Mouse (Mus musculus) spleen, adult 12 weeks (tissue): Measurements from ENCODE around the gene Gm43517.

ENCODE experiments used
- DNase-seq: peaks from one replicate; pipeline ENCODE4 v3.0.0; 2022; ENCODE audit warnings: low spot score

Gm43517 gene

DNA sequence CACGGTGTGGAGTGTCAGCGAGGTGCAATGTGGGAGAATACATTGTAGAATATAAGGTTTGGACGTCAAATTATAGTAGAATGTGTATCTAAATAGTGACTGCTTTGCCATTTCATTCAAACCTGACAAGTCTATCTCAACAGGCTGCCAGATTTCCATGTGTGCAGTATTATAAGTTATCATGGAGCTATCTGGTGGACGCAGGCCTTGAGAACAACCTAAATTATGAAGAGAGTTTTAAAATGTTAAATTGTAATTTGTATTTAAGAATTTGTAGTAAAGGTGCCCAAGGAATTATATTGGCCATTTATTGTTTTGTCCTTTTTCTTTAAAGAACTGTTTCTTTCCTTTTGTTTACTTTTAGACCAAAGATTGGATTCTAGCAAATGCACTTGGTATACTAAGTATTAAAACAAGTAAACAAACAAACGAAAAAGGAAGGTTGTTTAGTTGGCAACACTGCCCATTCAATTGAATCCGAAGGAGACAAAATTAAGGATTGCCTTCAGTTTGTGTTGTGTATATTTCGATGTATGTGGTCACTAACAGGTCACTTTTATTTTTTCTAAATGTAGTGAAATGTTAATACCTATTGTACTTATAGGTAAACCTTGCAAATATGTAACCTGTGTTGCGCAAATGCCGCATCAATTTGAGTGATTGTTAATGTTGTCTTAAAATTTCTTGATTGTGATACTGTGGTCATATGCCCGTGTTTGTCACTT is 1.3 kb downstream of the Gm43517 start:
- DNase-seq = no peak

DNA sequence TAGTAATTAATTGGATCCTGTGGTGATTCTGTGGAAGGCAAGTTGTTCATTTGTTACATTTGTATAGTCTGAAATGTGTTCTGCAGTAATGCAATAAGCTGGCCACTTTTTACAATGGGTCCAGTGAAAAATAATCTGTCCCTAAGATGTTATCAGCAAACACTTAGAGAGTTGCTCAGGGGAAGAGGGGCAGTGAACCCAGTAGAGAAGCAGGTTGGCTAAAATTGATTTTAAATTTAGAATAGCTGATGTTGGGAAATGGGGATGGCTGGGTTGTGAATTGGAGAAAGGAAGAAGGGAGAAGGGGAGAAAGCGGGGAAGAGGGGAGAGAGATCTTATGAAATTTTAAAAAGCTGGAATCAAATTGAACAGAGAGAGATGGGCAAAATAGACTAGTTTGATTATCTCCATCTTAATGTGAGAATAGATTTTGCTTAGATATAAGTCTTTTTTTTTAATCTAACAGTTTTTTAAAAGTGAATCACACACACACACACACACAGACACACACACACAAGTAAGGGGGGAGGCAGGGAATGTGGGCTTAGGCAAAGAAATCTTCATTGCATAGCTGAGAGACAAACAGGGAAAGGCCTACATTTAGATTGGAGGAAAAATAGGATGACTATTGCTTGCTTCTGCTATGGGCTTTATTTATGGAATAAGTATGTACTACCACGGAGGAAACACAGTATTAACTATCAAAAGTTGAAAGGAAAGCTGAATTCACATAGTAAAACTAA is 3.1 kb downstream of the Gm43517 start:
- DNase-seq = no peak

DNA sequence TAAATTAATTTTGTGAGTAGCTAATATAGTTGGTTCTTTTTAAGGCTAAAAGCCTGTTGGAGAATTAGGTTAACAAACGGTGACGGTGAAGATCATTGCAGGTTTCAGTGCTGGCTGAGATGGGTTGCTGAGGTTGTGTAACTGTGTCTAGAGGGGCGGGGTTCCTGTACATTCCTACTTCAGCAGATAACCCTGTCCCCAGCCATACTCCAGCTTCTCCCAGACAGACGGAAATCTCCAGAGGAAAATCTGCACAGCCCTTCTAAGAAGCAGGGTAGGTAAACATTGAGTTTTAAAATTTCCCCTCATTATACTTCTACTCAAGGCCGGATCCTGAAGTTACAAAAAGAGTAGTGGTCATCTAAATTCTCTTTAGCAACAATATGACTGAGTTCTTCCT is 4.7 kb downstream of the Gm43517 start:
- DNase-seq = no peak

DNA sequence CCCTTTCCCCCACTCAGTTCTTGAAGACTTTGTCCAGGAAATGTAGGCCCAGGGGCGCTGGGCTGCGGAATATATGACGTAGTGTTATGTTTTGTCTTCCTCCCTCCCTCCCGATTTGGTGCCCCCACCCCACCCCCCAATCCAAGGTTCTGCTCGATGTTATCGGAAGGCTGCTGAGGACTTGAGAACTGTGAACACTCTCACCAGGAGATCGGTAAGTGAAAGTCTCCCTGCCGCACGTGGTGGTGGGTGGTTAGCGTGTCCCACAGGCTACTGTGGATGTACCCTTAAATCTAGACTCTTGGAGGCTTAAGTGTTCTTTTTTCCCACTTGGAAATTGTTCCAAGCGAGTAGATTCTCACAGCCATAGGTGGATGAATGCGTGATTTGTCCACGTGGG is 5.3 kb downstream of the Gm43517 start:
- DNase-seq = no peak

DNA sequence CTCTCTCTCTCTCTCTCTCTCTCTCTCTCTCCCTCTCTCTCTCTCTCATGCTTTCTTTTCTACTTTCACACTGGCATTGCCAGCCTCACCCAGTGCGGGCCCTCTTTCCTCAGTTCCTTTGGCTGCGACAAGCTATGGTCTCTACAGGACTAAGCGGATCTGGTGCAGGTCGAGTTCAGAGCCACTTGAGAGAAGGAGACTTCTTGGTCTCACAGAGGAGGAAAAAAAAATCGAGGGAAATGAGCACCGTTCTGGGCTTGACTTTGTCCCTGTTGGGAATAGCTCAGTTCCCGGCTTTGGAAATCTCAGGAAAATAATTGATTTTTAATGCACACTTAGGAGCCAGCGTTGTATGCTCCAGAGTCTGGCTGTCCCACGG is 5.9 kb downstream of the Gm43517 start:
- DNase-seq = no peak

DNA sequence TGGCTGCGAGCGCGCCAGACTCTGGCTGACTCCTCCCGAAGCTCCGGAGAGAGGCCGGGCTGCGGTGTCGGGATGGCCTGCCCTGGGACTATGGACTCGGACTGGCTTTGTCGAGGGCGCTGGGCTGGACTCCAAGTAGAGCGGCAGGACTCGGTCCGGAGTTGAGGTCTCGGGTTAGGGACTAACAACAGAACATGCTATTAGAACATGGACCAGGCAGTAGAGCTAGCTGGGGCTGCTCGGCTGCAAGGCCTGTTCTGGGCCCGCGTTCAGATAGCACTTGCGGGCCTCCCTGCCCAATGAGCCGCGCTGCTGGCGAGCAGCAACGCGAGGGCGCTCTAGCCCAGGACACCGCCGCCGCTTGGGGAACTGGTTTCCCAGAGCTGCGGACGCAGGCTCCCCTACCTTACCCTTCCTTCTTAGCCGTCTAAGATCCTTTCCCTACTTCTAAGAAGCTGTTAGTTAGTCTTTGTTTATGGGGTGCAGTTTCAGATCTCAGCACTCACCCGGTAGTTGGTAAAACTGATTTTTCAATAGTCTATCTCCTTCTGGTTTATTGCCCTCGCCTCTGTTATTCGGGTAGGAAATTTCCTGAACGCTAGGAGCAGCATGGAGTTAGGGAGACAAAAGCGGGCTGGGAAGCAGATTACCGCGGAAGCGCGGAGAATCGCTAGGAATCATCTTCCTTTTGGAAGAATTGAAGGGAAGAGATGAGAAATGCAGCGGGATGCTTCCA is 6.5 kb downstream of the Gm43517 start:
- no peak for DNase-seq

DNA sequence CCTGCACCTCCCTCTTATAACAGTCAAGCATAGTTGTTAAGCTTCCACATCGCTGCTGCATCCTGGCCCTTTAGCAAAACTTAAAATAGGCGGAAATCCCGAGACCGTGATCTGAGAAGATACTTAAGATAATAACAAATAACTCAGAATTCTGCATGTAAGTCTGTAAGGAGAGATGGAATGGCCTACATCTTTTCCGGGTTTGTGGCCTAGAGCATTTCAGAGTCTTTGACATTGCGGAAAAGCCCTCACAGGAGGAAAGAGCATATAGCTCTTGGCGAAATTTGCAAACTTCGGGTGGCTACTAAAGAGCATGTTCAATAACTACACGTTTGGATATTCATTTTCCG is 7.0 kb downstream of the Gm43517 start:
- no peak for DNase-seq

DNA sequence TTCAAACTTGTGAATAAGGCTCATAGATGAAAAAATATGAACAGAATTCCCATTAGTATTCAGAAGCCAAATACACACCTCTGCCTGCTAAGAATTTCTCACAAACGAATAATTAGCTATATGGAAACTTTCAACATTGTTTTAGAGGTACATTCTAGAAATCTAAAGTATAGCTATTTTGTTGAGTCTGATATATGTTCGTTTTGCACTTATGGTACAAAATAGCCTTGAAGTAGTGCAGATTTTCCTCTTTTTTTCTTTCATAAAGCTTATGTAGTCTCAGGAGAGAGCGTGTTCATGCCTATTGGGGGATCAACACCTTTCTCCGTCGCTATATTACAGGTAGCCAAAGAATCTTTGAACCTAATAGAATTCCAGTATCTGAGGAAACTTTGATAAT is 7.9 kb downstream of the Gm43517 start:
- no peak for DNase-seq

DNA sequence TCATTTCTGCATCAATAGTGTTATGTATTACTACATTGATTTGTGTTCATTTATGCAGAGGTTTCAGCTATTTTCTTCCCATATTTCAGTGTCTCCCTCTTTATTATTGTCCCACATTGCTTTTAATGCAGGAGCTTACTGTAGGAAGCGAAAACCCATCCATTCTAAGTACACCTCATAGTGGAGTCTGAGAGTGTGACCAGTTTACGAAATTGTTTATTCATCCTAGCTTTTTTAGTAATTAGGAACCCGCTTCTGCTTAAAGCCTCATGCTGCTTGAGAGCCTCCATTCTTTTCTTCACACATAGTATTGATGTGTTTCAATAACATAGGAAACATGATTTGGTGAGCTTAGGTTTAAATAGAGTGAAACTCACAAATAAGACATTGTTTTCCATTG is 8.7 kb downstream of the Gm43517 start:
- no peak for DNase-seq

DNA sequence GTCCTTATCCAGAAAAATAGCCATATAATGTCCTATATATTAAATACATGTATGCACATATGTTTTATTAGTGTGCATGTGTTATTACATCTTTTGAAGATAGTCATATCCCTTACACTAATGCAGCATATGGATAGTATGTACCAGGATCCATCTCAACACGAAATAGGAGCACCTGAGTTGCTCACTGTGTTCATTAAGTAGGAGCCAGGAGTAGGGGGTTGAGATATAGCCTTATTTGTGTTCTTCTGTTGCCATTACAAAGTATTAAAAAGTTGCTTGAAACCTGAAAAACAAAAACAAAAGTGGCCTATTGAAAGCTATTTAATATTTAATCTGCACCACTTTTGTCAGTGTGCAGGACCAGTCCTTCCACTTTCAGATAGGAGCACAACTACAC is 9.2 kb downstream of the Gm43517 start:
- no peak for DNase-seq

DNA sequence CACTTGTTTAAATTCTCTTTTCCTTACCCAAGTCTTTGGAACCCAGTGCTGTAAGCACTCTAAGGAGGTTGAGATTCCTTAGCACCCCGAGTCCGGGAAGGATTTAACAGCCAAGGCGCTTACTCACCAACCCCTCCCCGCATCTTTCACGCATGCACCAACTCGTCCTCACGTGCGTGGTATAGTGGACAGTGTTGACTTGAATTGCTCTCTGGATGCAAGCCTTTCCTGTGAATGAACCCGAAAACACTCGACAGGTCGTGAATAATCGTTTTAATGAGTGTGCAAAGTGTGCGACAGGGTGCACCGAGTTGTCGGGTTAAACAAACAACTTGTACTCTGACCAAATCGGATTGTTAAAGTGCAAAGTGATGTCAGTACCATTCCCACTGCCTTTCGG is 9.9 kb downstream of the Gm43517 start:
- DNase-seq = no peak

DNA sequence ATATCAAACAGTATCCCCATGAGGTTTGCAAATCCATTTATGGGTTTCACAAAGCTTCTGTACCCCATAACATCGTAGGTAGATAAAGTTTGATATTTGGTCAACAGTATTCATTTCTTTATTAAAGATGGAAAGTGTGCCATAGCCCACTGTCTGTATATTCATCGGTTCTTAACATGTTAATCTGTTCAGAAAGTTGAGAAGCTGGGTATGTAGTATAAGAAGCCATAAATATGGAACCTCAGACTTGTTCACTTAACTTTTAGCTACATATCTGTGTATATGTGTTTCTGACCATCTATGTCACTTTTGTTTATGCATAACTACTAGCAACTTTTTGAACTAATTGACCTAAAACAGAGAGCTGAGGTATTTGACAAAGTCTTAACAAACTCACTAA is 11.0 kb downstream of the Gm43517 start:
- DNase-seq = no peak

DNA sequence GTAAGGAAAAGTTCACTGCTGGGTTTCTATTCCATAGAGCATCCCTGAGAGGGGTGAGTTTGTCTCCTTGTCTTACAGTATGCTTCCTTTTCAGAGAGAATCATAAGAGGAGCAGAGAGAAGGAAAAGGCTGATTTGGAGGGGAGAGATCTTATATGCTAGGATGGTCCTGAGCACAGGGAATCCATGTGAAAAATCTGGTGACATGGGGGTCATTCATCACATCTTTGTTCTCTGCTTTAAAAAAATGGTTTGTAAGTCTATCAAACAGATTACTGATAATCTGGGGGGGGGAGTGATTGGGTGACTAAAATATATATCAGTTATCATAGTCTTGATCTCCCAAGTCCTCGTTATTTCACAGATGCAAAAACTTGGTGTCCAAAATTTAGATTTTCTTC is 11.8 kb downstream of the Gm43517 start:
- DNase-seq = no peak

DNA sequence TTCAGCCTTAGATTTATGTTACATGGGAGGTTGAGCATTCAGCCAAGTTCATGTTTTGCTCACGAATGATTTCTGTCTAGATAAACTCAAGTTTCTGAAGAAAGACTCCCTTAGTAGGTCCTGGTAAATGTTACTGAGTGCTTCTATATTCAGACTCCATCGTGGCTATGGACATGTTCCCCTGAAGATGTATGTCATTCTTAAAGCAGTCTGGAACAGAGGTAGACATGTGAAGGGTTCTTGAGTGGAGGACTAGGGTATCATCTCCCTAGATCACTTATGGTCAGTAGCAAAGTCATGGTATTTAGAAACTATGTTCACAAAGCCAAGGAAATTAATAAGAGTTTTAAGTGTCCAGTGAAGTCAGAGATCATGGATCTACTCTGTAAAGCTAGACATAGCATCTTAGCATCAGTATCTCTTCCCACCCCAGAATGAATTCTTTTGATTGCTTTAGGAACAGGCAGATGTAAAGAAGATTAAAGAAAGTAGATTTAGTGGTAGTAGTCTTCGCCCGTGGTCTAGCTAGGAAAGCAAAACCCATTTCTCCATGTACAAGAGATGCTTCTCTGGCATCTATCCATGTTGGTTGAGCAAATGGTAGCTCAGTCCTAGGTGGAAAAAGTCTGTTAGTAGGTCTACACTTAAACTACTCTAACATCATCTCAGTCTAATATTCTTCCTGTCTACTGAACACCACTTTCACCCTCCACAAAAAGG is 12.6 kb downstream of the Gm43517 start:
- DNase-seq = no peak

DNA sequence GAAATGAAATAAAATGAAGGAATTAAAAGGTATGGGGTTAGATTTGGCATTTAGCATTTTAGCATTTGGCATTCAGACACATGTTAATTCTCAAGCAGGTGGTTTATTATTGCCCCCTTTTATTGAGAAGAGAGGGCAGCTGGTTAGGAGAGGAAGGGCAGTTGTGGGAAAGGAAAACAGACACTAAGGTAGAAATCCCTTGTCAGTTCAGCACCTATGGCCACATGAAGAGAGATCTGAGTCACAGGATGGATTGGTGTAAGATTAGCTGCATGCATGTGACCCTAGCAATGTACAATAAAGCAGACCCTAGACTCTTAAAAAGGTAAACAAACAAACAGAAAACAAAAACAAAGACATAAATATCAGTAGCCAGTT is 13.2 kb downstream of the Gm43517 start:
- DNase-seq = no peak

DNA sequence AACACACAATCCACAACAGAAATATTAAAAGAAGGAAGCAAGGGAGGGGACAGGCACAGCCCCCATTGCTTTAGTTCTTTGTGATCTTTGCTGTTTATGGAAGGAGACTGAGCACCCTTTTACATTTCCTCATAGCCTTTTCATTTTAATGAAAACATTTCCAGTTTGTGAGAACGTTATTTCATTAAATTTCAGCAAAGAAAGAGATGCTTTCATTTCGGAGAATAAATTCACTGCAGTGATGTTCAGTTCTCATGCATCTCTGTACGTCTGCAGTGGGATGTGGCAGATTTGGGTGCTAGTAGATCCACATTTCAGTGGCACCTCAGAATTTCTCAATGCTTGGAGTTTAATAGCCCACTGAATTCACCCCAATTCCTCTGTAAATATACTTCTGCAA is 13.7 kb downstream of the Gm43517 start:
- DNase-seq = no peak

DNA sequence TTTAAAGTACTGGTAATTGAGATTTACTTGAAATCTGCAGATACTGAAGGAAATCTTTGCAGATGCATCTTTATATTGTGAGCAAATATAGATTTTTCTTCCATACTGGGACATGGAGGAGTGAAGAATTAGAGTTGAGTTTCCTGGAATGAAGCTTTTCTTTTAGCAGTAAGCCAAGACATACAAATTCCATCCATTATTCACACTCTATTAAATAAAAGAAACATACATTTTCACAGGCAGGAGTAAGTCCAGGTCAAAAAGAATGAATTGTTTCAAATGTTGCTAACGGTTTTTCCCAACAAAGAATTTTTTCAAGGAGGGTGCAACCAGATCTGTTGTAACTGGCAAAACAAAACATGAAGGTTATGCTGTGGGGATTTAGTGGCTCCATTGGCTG is 14.6 kb downstream of the Gm43517 start:
- no peak for DNase-seq

DNA sequence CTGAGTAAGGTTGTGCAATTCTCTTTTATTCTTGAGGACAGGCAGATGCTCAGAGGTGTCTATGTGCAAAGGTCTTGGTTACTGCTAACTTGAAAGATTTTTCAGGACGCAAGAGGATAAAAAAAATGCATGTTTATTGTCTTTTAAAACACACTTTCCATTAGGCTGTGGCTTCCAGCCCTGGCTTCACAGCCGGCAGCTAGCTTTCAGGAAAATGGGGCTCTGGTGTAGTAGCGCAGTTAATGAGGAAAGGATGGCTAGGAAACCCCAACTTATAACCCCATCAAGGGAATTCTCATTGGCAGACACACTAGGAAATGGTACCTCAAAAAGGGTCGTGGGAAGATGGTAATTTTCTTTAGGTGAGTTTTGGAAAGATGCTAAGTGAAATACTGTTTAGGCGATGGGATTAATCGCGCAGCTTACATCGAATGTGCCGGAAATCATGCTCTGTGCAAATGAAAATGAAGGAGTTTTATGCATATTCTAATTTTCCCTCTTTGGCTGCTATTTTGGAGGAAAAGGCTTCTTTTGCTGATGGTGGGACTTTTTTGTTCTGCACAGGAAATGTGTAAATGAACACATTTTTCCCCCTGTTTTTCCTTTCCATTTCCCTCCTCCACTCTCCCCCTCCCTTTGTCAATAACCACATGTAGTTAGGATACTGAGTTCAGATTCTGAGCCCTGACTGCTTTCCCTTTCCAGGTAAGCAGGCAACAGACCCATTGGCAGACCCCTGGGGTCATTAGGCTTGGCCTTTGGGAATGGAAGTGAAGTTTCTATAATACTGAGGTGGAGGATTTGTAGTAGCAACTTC is 15.3 kb downstream of the Gm43517 start:
- DNase-seq = no peak

DNA sequence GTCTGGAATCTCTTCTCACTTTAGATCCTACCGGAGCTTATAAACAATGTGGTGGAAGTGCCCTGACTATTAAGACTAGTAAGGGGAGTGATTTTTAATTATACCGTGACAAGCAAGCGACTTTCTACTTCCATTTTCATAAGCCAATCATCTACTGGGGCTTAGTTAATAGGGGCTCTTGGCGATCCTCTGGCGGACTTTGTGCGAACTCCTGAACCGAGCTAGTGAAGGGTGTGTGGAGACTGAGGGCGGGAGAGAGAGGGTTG is 15.8 kb downstream of the Gm43517 start:
- no peak for DNase-seq

DNA sequence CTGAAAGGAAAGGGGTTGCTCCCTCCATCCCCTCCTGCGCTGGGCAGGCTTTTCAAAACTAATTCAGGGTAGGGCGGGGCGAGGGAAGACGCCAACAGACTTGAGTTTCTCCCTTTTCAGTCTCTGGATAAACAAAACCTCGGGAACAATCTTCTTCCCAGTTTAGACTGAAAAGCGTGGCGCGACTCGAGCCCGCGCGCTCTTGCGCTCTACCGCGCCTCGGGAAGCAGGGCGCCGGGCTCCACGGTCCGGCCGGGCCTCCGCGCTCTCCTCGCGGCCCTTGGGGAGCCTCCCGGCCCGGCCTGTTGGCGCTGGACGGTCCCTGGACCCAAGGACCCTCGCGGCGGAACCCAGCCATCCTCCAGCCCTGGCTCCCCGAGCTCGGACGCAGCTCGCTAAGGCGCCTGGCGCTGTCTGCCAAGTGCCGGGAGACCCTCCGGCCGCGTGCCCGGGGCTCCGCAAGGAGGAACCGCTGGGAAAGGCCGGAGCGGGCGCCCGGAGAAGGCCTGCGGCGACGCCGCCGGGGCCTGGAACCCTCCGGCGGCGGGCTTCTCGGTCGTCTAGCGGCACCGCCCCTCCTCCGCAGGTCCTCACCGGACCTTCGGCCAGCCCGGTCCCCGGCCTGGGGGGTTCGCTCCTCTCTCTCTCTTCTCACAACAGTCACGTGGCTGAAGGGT is 16.3 kb downstream of the Gm43517 start:
- DNase-seq = no peak

DNA sequence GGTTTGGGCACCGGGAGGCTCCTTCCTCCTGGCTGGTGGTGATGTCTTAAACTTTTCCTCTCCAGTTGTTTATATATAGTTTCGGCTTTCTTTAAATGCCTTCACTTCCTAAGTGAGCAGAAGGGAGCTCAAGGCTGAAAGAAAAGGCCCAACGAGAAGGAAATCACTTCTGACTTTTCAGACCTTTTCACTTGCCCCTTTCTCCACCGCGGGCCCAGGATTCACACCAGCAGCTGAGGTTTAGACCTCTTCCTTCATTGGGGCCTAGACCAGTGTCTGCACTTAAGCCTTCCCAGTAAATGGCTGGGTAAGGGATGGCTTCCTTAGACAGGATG is 16.8 kb downstream of the Gm43517 start:
- DNase-seq = no peak

DNA sequence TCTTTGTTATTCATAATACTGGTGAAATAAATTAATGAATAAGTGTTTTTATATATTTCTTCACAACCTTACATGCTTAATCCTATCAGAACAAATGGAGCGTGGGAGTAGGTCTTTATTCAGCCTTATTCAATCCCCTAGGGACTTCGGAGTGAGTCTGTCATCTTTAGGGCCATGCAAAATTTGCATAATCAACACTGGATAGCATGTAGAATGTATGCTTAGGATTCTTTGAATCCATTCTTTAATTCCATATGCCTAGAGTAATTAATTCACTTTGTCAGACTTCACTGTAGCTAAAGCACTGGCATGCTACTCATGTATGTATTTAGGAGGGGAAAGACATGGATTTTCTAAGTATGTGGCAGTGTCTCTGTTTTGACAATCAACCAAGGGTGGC is 24.9 kb downstream of the Gm43517 start:
- no peak for DNase-seq
